Mouse (Mus musculus) testis, postnatal 14 days (tissue): Measurements from ENCODE around the gene Cdh13.

Source experiments
- DNase-seq: peaks from one replicate; pipeline ENCODE4 v3.0.0; 2021; ENCODE audit warnings: low spot score

The Cdh13 gene

GRCm38 (mm10) chr8:118381641-118382040 lies 98.1 kb downstream of the Cdh13 start:
- DNase-seq = no peak

- DNase-seq = no peak
These were observed 100.8 kb downstream of the Cdh13 start for GRCm38 (mm10) chr8:118384314-118384713.

GRCm38 (mm10) chr8:118389456-118389855 lies 105.9 kb downstream of the Cdh13 start:
- no peak for DNase-seq

- no peak for DNase-seq
These were observed 110.5 kb downstream of the Cdh13 start for GRCm38 (mm10) chr8:118393909-118394650.

- no peak for DNase-seq
These were observed 111.6 kb downstream of the Cdh13 start for GRCm38 (mm10) chr8:118395178-118395577.

- DNase-seq = no peak
These were observed 121.3 kb downstream of the Cdh13 start for GRCm38 (mm10) chr8:118404836-118405235.

GRCm38 (mm10) chr8:118407322-118407721 lies 123.8 kb downstream of the Cdh13 start:
- DNase-seq = no peak

GRCm38 (mm10) chr8:118409396-118409795 lies 125.9 kb downstream of the Cdh13 start:
- DNase-seq = no peak

GRCm38 (mm10) chr8:118410341-118410970 lies 126.9 kb downstream of the Cdh13 start:
- DNase-seq = no peak

- DNase-seq = no peak
These were observed 132.1 kb downstream of the Cdh13 start for GRCm38 (mm10) chr8:118415672-118416071.

- DNase-seq = no peak
These were observed 133.3 kb downstream of the Cdh13 start for GRCm38 (mm10) chr8:118416811-118417355.

GRCm38 (mm10) chr8:118422624-118423023 lies 139.1 kb downstream of the Cdh13 start:
- DNase-seq = no peak

- DNase-seq = no peak
These were observed 145.4 kb downstream of the Cdh13 start for GRCm38 (mm10) chr8:118428941-118429340.

GRCm38 (mm10) chr8:118431731-118432440 lies 148.4 kb downstream of the Cdh13 start:
- no peak for DNase-seq

- no peak for DNase-seq
These were observed 150.1 kb downstream of the Cdh13 start for GRCm38 (mm10) chr8:118433553-118434180.

GRCm38 (mm10) chr8:118436751-118437150 lies 153.2 kb downstream of the Cdh13 start:
- DNase-seq = no peak

- DNase-seq = no peak
These were observed 153.6 kb downstream of the Cdh13 start for GRCm38 (mm10) chr8:118437152-118437551.

- no peak for DNase-seq
These were observed 154.3 kb downstream of the Cdh13 start for GRCm38 (mm10) chr8:118437874-118438273.

GRCm38 (mm10) chr8:118439857-118440256 lies 156.3 kb downstream of the Cdh13 start:
- no peak for DNase-seq

- DNase-seq = no peak
These were observed 159.8 kb downstream of the Cdh13 start for GRCm38 (mm10) chr8:118443361-118443760.

GRCm38 (mm10) chr8:118444651-118445207 lies 161.2 kb downstream of the Cdh13 start:
- DNase-seq = no peak

GRCm38 (mm10) chr8:118446516-118446915 lies 163.0 kb downstream of the Cdh13 start:
- DNase-seq = no peak
